Mouse (Mus musculus): ENCODE measurements around the gene Nifk. TPM values are rescaled to one million over a fixed set of nuclear protein-coding genes. Genes with fewer than 3 reads are reported as not detected.

Nifk gene
- 83.1 and 90.4 TPM in 2 replicates for polyA plus RNA-seq (2014; fragmentation: Nextera tagmentation; extraction: Ambion mirVana)

DNA sequence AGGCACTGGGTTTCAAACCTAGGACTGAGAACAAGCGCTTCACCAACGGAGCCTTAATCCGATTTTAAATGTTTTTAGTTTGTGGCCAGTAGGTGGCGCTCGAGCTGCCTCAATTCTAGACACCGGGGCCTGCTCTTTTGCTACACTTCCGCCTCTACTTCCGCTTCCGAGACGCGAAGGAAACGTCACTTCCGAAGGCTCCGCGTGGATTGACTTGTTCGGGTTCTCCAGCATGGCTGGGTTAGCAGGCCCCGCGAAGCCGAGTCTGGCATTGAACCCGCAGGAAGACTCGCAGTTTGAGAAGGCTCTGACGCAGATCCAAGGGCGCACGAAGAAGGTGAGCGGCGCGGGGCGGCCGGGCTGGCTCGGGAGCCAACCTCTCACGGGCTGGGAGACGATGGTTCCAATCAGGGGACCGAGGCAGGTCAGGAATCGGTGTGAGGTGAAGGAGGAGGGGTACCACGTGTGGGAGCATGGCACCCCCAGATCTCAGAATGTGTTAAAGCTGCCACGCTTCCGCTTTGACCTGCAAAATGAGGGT, at the start of gene Nifk:
Gene Nifk, plus strand, starts transcription at position 179 of the 541 bp plus-strand sequence.
- Histone ChIP-seq H3K9me3 (ENCODE audit: low read depth, low read length) (no peaks in the 10 kb centered on the region), H3K4me1 (ENCODE audit: insufficient read depth) (no peaks in the 10 kb centered on the region), H3K36me3 (ENCODE audit: insufficient read depth) (peaks cover 27% of the 10 kb centered on the region), H3K27ac (ENCODE audit: low read depth) (no peak within 1 kb of the TSS; the same call in 1 of the 2 replicates), H3K4me2 (peak within 1 kb of the TSS; percentile 71), H3K9ac (peak within 1 kb of the TSS; percentile 79), H3K4me3 (ENCODE audit: low read depth, low read length) (peak within 1 kb of the TSS; percentile 87), H3K27me3 (ENCODE audit: insufficient read depth, low read length) (no peaks in the 10 kb centered on the region)
- under 1% methylated on average over 37 of the region's 37 CpGs for WGBS
- ATAC-seq (ENCODE audit: insufficient read depth) (peak; percentile 96), DNase-seq (peak; percentile 99)
- TF ChIP-seq CTCF (IDR thresholded peaks at IDR 0.05; ENCODE audit: low read depth), result peak; percentile 85

DNA sequence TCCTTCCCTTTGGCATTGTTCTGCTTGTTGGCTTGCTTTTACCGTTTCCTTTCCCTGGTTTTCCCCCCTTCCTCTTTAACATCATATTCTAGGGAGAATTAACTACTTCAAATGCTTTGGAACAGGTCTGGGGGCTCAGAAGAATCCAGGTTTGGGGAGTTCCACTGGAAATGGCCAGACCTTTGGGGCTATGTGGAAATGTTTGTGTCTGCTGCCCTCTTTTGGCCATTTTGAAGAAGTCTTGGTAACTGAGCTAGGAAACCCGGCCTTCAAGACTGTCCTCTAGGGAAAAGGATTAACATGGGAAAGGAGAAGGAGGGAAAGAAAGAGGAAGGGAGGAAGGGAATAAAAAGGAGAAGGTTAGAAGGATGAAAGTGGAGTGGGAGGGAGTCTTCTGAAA, 46.5 kb upstream of the Nifk start:
- Histone ChIP-seq H3K9ac (no peak overlapping the region), H3K27me3 (ENCODE audit: insufficient read depth, low read length) (no peaks in the 10 kb centered on the region), H3K36me3 (ENCODE audit: insufficient read depth) (no peaks in the 10 kb centered on the region), H3K9me3 (ENCODE audit: low read depth, low read length) (no peaks in the 10 kb centered on the region), H3K27ac (ENCODE audit: low read depth) (no peak overlapping the region), H3K4me1 (ENCODE audit: insufficient read depth) (no peaks in the 10 kb centered on the region), H3K4me3 (ENCODE audit: low read depth, low read length) (no peak overlapping the region), H3K4me2 (no peak overlapping the region)
- peak; percentile 50 for TF ChIP-seq CTCF (IDR thresholded peaks at IDR 0.05; ENCODE audit: low read depth)
- DNase-seq (peak; percentile 57), ATAC-seq (ENCODE audit: insufficient read depth) (no peak)
- 21% methylated on average over 2 of the region's 2 CpGs for WGBS

DNA sequence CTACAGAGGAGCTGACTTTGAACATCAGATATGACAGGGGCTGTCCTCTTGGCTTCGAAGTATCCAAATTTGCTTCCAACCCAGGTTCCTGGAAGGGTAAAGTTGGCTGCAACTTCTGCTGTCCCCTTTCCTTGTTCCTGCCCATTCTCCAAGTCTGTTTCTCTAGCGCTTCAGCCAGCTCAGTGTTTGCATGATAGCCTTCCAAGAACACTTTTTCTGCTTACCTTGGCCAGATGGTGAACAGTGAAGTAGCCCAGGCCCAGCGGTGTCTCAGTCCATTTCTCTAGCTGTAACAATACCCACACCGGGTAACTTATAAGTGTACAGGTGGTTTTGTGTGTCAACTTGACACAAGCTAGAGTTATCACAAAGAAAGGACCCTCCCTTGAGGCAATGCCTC, 29.3 kb upstream of the Nifk start:
- no peak for TF ChIP-seq CTCF (IDR thresholded peaks at IDR 0.05; ENCODE audit: low read depth)
- Histone ChIP-seq H3K4me3 (ENCODE audit: low read depth, low read length) (no peak overlapping the region), H3K36me3 (ENCODE audit: insufficient read depth) (peaks cover 26% of the 10 kb centered on the region), H3K27me3 (ENCODE audit: insufficient read depth, low read length) (no peaks in the 10 kb centered on the region), H3K9ac (no peak overlapping the region), H3K4me1 (ENCODE audit: insufficient read depth) (no peaks in the 10 kb centered on the region), H3K27ac (ENCODE audit: low read depth) (no peak overlapping the region), H3K9me3 (ENCODE audit: low read depth, low read length) (no peaks in the 10 kb centered on the region), H3K4me2 (no peak overlapping the region)
- WGBS, result 90% methylated on average over 4 of the region's 4 CpGs
- DNase-seq (no peak), ATAC-seq (ENCODE audit: insufficient read depth) (no peak)

DNA sequence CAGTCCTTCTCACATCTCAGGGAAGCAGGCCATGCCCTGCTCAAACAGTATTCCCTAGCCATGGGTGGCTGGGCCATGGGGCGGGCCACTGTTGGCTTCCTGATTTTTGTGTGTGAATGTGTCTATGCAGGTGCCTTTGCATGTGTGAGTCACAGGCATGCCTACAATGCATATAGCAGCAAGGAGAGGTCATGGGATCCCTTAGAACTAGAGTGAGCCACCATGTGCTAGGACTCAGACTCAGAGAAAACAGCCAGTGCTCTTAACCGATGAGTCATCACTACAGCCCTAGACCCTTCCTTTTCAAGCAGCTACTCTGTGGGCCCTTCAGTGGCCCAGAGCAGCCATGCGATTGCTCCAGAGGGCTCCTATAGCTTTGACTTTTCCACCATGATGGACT, 27.4 kb upstream of the Nifk start:
- no peak for TF ChIP-seq CTCF (IDR thresholded peaks at IDR 0.05; ENCODE audit: low read depth)
- Histone ChIP-seq H3K4me2 (no peak overlapping the region), H3K4me3 (ENCODE audit: low read depth, low read length) (no peak overlapping the region), H3K9me3 (ENCODE audit: low read depth, low read length) (no peaks in the 10 kb centered on the region), H3K27me3 (ENCODE audit: insufficient read depth, low read length) (no peaks in the 10 kb centered on the region), H3K36me3 (ENCODE audit: insufficient read depth) (peaks cover 45% of the 10 kb centered on the region), H3K27ac (ENCODE audit: low read depth) (no peak overlapping the region), H3K9ac (no peak overlapping the region), H3K4me1 (ENCODE audit: insufficient read depth) (no peaks in the 10 kb centered on the region)
- 94% methylated on average over 3 of the region's 3 CpGs for WGBS
- DNase-seq (no peak), ATAC-seq (ENCODE audit: insufficient read depth) (peak; percentile 33)

DNA sequence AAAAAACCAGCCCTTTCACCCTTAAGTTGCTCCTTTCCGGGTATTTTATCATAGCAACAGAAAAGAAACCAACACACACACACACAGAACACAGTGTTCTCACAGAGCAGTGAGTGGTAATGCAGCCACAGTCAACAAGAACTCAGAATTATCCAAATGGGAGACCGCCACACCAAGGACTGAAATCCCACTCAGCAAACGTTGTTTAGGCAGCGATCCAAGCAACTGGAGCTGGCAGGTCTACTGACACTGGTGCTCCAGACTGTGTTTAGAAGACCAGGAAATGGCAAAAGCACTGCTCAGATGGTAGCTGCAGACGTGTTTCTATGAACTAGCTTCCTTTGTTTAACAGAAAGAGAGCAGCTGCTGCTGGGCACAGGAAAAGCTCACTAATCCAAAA, 26.8 kb upstream of the Nifk start:
- H3K4me3 ChIP-seq (ENCODE audit: low read depth, low read length), result no peak overlapping the region
- 0 out of 2 replicates have a peak, but pooled peaks have one; percentile 18 for ATAC-seq (ENCODE audit: insufficient read depth)
- no peaks in the 10 kb centered on the region for H3K9me3 ChIP-seq (ENCODE audit: low read depth, low read length)
- no peaks in the 10 kb centered on the region for H3K4me1 ChIP-seq (ENCODE audit: insufficient read depth)
- 65% methylated on average over 5 of the region's 5 CpGs for WGBS
- no peak overlapping the region for H3K4me2 ChIP-seq
- no peak overlapping the region for H3K9ac ChIP-seq
- H3K27ac ChIP-seq (ENCODE audit: low read depth), result no peak overlapping the region
- TF ChIP-seq CTCF (IDR thresholded peaks at IDR 0.05; ENCODE audit: low read depth), result no peak
- peaks cover 51% of the 10 kb centered on the region for H3K36me3 ChIP-seq (ENCODE audit: insufficient read depth)
- peak; percentile 58 for DNase-seq
- H3K27me3 ChIP-seq (ENCODE audit: insufficient read depth, low read length), result no peaks in the 10 kb centered on the region

DNA sequence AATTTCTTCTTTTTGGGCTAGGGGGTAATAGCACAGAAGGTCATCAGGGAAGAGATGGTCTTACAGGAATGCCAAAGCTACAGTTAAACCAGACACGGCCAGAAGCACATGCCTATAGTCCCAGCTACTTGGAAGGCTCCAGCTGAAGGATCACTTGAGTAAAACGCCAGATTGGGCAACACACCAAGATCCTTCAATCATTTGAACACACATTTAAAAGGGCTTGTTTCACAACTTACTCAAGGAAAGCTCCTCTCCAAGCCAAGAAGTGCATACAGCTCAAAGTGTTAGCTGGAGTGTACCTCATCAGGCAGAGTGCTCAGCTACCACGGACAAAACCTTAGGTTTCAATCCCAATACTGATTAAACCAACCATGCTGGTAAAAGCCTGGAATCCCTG, 25.0 kb upstream of the Nifk start:
- TF ChIP-seq CTCF (IDR thresholded peaks at IDR 0.05; ENCODE audit: low read depth), result no peak
- Histone ChIP-seq H3K4me3 (ENCODE audit: low read depth, low read length) (no peak overlapping the region), H3K4me1 (ENCODE audit: insufficient read depth) (no peaks in the 10 kb centered on the region), H3K27ac (ENCODE audit: low read depth) (no peak overlapping the region), H3K27me3 (ENCODE audit: insufficient read depth, low read length) (no peaks in the 10 kb centered on the region), H3K9me3 (ENCODE audit: low read depth, low read length) (no peaks in the 10 kb centered on the region), H3K36me3 (ENCODE audit: insufficient read depth) (peaks cover 70% of the 10 kb centered on the region), H3K9ac (no peak overlapping the region), H3K4me2 (no peak overlapping the region)
- 86% methylated on average over 3 of the region's 3 CpGs for WGBS
- ATAC-seq (ENCODE audit: insufficient read depth) (no peak), DNase-seq (no peak)

DNA sequence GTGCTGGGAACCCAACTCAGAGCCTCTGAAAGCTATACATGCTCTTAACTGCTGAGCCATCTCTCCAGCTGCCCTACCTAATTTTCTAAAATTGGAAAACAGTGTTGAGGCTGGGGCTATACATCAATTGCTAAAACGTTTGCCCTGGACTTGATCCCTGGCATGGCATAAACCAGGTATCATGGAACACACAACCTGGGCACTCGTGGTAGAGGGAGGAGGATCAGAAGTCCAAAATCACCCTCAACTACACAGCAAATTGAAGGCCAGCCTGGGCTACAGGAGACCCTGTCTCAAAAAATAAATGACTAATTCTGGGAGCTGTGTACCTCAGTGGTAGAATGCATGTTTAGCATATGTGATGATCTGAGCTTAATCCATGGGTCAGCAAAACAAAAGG, 23.9 kb upstream of the Nifk start:
- ATAC-seq (ENCODE audit: insufficient read depth), result no peak
- H3K4me2 ChIP-seq, result no peak overlapping the region
- H3K27me3 ChIP-seq (ENCODE audit: insufficient read depth, low read length), result no peaks in the 10 kb centered on the region
- WGBS, result 85% methylated on average over 2 of the region's 2 CpGs
- H3K36me3 ChIP-seq (ENCODE audit: insufficient read depth), result peaks cover 80% of the 10 kb centered on the region
- DNase-seq, result no peak
- H3K27ac ChIP-seq (ENCODE audit: low read depth), result no peak overlapping the region
- no peak for TF ChIP-seq CTCF (IDR thresholded peaks at IDR 0.05; ENCODE audit: low read depth)
- H3K4me1 ChIP-seq (ENCODE audit: insufficient read depth), result no peaks in the 10 kb centered on the region
- H3K9me3 ChIP-seq (ENCODE audit: low read depth, low read length), result no peaks in the 10 kb centered on the region
- no peak overlapping the region for H3K9ac ChIP-seq
- no peak overlapping the region for H3K4me3 ChIP-seq (ENCODE audit: low read depth, low read length)

Measured in lung, embryonic 14.5 days (tissue).